Mouse (Mus musculus) frontal cortex, postnatal 10 days (tissue): ENCODE measurements around the gene Dclk2.

Source experiments
- DNase-seq, 2 experiments: peaks; one replicate each; pipeline ENCODE4 v3.0.0; 2022; ENCODE audit warnings: low spot score in 2 of 2, mixed read lengths in 1 of 2

Gene Dclk2

GRCm38 (mm10) chr3:86920343-86921083 is at the start of gene Dclk2:
Gene Dclk2, minus strand, starts transcription at chr3:86920852.
- DNase-seq, result peak; percentile 61 to 83

- DNase-seq, result no peak
These were observed 42.2 kb upstream of the Dclk2 start for GRCm38 (mm10) chr3:86962665-86963435.

GRCm38 (mm10) chr3:86961395-86961669 is 40.7 kb upstream of the Dclk2 start:
- DNase-seq, result no peak

DNA sequence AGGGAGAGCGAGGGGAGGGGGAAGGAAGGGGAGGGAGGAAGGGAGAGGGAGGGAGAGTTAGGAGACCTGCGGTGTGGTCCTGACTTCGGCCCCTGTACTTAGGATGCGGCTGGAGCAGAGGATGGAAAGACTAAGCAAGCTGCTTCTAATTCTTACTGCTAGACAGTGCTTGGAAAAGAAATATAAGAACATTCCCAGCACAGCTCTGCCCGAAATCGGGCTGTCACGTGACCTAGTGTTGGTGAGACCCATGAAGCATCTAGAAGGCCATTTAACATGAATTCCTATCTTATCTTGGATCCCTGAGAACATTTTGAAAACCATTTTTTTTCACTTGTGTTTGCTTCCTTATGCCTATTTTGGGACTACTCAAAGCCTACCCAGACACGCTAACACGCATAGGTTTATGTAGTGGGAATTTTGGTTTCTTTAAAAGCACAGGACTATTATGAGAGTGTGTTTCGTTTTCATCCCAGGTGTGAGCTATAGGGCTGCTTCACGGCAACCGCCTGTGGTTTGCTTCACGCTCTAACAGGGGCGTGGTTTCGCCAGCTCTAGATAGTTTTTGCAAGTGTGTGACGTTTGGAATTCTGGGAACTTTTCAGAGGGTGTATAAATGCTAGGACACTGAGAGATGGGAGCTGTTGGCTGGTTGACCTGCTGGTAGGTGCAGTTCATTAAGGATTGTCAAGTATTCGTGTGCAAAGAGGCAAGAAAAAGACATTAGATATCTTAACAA is 40.2 kb upstream of the Dclk2 start:
- no peak for DNase-seq

DNA sequence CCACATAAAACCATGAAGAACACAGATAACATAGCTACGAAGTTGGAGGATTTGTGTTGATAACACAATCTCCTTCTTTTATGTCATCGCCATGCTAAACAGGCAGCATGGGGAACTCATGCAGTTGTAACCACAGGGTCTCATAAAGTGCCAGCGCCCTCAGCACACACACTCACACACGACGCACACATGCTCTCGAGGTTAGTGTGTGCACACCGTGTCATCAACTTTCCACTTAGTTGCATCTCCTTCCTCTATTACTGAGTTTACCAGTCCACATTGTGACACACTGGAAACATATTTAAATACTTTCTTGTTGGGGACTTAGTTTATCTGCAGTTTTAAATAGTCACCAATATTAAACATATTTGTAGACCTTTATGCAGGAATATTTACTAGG is 38.4 kb upstream of the Dclk2 start:
- no peak for DNase-seq

DNA sequence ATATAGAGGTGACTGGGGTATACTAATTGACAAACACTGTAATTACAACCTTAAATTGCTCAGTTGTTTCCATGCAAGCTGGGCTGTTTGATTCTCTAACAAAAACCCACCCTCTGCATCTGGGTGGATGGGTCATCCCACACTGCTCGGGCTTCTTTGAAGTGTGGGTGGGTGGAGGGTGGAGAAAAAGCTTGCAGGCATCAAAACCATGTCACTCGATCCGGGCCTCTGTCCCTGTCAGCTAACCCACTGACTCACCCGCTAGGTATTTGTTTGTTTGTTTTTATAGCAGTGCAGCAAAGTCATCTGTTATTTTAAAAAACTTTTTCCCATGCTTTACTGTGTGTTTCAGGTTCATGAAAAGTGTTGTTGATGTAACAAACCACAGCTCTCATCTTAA is 34.7 kb upstream of the Dclk2 start:
- DNase-seq, result no peak

- no peak for DNase-seq
These were observed 33.9 kb upstream of the Dclk2 start for GRCm38 (mm10) chr3:86954521-86954920.

DNA sequence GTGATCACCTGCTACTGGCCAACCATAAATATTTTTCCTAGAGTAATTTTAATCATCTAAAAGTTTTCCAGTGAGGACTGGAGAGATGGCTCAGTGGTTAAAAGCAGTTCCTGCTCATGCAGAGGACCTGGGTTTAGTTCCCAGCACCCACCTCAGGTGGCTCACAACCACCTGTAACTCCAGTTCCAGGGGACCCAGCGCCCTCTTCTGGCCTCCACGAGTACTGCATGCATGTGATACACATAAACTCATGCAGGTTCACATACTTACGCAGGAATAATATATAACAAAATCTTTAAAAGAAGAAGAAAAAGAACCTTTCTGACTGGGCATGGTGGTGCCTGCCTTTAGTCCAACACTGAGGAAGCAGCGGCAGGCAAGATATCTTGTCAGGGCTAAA is 33.2 kb upstream of the Dclk2 start:
- DNase-seq, result no peak

DNA sequence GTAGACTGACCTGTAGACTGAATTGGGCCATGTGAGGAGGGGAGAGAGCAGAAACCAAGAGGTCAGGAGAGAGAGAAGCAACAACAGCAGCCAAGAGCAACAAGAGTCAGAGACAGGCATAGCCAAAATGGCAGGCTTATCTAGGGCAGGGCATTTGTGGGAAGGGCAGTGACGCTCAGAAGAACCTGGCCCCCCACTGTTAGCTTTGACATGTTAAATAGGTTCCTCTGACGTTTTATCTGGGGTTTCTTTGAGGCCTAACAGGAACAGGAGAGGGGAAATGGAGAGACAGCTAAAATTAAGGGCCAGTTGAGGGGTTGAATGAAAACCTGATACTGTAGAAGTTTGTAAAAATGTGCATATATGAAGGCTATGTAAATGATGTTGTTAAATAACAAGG is 30.0 kb upstream of the Dclk2 start:
- DNase-seq, result no peak

DNA sequence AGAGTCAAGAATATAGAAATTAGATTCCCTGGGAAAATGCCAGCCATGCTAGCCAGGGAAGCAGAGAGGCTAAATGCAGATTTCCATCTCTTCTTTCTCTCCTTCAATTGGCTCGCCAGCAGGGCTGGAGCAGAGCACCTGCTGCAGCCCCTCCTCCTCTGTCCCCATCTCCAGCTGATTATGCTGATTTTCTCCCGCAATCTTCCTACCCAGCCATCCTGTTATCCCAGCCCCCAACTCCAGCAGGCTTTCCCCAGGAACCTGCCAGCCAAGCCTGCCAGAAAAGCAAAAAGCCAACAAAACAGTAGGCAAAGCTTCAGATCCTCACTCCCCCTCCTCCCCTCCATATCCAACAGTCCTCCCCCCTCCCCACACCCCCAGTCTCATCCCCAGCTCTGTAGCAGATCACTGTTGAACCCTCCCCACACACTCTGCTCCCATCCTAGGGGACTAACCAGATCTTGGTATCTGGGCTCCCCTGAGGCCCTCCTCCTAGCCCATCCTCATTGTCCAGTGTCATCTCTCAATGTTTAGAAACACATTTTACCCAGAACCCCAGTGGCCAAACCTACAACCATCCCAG is 15.7 kb upstream of the Dclk2 start:
- DNase-seq, result peak; percentile 36 to 40

- DNase-seq, result no peak
These were observed 12.8 kb upstream of the Dclk2 start for GRCm38 (mm10) chr3:86933446-86933845.

DNA sequence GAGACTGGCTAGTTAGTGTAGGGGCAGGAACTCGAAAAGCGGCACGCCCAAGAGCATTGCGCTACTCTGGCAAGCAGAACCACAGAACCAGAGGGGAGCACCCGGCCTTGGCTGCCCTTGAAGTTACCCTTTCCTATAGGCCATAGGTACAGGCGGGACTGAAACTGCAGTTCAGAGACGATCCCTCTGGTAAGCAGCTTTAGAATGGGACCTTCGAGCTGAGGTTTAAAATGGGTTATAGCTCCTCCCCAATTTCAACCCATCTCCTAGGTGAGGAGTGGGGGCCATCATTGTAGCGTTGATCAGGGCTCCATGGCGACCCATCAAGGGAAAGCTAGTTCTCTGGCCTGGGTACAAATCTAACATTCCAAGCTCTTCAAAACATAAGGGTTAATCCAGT is 3.0 kb upstream of the Dclk2 start:
- DNase-seq, result no peak

GRCm38 (mm10) chr3:86921181-86921975 is 726 bp upstream of the Dclk2 start:
- DNase-seq, result no peak

GRCm38 (mm10) chr3:86919641-86920342 is 860 bp downstream of the Dclk2 start:
- DNase-seq, result peak in 1 of 2 experiments; percentile 23

- DNase-seq, result no peak
These were observed 3.6 kb downstream of the Dclk2 start for GRCm38 (mm10) chr3:86917048-86917447.

- no peak for DNase-seq
These were observed 4.0 kb downstream of the Dclk2 start for GRCm38 (mm10) chr3:86916626-86917025.

- DNase-seq, result no peak
These were observed 5.4 kb downstream of the Dclk2 start for GRCm38 (mm10) chr3:86915291-86915690.

DNA sequence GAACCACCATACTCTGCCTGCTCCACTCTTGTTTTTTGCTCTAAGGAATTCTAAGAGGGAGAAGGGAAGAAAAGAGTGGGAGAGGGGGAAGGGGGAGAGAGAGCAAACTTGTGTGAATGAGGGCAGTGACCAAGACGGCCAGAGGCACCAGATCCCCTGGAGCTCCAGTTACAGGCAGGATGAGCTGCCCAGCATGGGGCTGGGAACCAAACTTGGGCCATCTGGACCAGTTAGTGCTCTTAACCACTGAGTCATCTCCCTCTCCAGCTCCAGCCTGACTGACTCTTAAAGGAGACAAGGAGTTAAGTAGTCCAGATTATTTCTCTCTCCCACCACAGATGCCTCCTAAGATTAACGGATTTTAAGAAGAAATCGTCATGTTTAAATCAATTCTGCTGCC is 6.3 kb downstream of the Dclk2 start:
- no peak for DNase-seq

DNA sequence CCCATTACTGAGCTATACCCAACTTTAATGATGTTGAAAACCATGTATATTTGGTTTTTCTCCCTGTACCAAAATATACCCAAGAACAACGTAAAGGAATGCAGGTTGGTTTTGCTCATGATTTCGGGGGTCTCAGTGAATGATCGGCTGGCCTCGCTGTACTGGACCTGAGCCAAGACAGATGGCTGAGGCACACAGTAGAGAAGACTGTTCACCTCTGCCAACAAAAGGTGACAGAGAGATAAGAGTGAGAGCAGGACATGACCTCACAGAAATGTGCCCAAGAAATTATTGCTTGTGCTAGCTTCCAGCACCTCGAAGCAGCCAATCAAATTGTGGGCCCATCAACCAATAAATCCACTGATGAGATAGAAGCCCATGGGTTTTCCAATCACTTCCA is 22.3 kb downstream of the Dclk2 start:
- DNase-seq, result no peak

- DNase-seq, result no peak
These were observed 23.1 kb downstream of the Dclk2 start for GRCm38 (mm10) chr3:86897551-86897950.

- DNase-seq, result no peak
These were observed 23.6 kb downstream of the Dclk2 start for GRCm38 (mm10) chr3:86897066-86897465.
